Mouse (Mus musculus) testis, adult 2 months (tissue): ENCODE data around the gene Nab1. TPM values are rescaled to one million over a fixed set of nuclear protein-coding genes. Genes with fewer than 3 reads are reported as not detected.

ENCODE experiments used
- H3K27ac ChIP-seq: fragments of 200-500 bp; 2 replicates; pipeline ENCODE4 v1.5.1; 2012; ENCODE audit warnings: low read depth, low read length; ENCODE audit not compliant: control insufficient read depth, insufficient read depth
- H3K27me3 ChIP-seq: fragments of 200-500 bp; 2 replicates; pipeline ENCODE4 v1.6.1; 2012; ENCODE audit warnings: mild to moderate bottlenecking, low read length, moderate library complexity; ENCODE audit not compliant: control insufficient read depth, insufficient read depth
- H3K36me3 ChIP-seq: fragments of 200-500 bp; 2 replicates; pipeline ENCODE4 v1.6.1; 2012; ENCODE audit warnings: mild to moderate bottlenecking, low read length; ENCODE audit not compliant: control insufficient read depth, insufficient read depth
- H3K4me1 ChIP-seq: fragments of 200-500 bp; 2 replicates; pipeline ENCODE4 v1.6.1; 2012; ENCODE audit warnings: low read length; ENCODE audit not compliant: control insufficient read depth, insufficient read depth
- H3K4me3 ChIP-seq: fragments of 200-500 bp; 2 replicates; pipeline ENCODE4 v1.5.1; 2012; ENCODE audit warnings: low read depth, mild to moderate bottlenecking, low read length, moderate library complexity, mixed read lengths; ENCODE audit not compliant: control insufficient read depth
- CTCF ChIP-seq: fragments of 200-500 bp; IDR thresholded peaks from 2 replicates; pipeline ENCODE4 v1.5.1; 2012; ENCODE audit warnings: low read depth, mild to moderate bottlenecking, inconsistent platforms, low read length, moderate library complexity; ENCODE audit not compliant: control insufficient read depth, insufficient read depth, insufficient replicate concordance
- POLR2A ChIP-seq: fragments of 200-500 bp; IDR thresholded peaks from 2 replicates; pipeline ENCODE4 v1.6.1; 2012; ENCODE audit warnings: low read depth, mild to moderate bottlenecking, inconsistent platforms, low read length, moderate library complexity; ENCODE audit not compliant: control insufficient read depth
- polyA plus RNA-seq: library from polyadenylated mRNA; depleted of rRNA; stranded (reverse); fragments of >200 nt; gene quantifications from 2 replicates; pipeline ENCODE4 v1.2.3, GENCODE M21; 2012

Gene Nab1
- polyA plus RNA-seq, 1 experiment = 3.0 TPM

DNA sequence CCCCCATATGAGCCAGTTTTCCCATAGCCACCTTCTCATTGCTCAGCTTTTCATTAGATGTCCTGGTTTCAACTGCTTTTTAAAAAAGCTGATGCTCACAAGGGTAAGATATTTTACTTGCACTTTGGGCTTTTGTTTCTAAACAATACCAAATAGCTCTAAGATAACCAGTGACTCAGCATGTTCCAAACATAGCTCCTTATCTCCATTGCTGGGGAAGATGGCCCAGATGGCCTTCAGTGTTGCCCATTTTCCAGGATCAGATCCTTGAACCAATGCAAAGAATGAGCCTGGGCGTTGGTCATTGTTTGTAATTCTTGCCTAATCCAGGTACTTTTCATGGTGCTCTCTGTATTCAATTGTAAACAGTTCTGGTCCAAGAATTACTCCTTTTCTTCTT is 49.1 kb downstream of the Nab1 start:
- no peaks in the 10 kb centered on the region for H3K4me1 ChIP-seq
- TF ChIP-seq POLR2A (no peak), CTCF (no peak)
- H3K27ac ChIP-seq = no peak overlapping the region
- no peak overlapping the region for H3K4me3 ChIP-seq
- H3K36me3 ChIP-seq = no peaks in the 10 kb centered on the region
- no peaks in the 10 kb centered on the region for H3K27me3 ChIP-seq

DNA sequence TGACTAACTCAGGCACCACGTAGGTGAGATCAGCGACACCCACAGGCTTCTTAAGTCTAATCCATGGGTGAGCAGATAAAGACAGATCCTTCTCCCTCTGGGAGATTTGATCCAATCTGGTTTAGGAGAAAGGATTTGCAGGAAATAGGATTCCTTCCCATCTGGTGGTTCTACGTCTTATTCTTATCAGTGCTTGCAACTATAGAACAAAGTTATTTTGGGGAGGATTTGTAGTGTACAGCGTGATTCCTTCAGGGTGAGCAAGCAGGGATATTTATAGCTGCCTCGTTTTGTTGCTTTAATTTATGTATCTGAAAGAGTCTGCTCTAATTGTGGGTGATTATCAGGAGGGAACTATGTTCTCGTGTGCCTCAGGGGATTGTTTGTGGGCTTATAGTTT is 64.6 kb downstream of the Nab1 start:
- no peak overlapping the region for H3K4me3 ChIP-seq
- H3K27me3 ChIP-seq = no peaks in the 10 kb centered on the region
- TF ChIP-seq CTCF (no peak), POLR2A (no peak)

DNA sequence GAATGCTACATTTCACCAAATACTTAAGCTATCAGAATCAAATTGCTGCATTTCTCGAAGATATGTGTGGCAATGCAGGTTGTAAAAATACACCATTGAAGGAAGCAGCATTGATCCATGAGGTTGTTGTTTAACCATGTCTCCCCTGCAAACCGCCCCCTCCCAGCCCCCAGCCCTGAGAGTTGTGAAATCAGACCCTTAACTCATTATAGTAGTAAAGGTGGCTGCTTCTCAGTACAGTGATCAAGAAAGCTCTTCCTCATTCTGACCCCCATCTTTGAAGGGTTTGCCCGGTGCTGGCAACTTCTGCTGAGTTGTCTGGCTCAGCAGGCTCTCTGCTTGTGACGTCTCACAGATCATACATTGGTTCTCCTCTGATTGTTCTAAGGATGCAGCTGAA is 66.4 kb downstream of the Nab1 start:
- no peak for TF ChIP-seq POLR2A
- TF ChIP-seq CTCF = no peak
- Histone ChIP-seq H3K4me1 (peaks cover 4% of the 10 kb centered on the region), H3K27ac (no peak overlapping the region), H3K27me3 (no peaks in the 10 kb centered on the region), H3K4me3 (no peak overlapping the region), H3K36me3 (no peaks in the 10 kb centered on the region)

More for the DNA sequence above, 64.6 kb downstream of the Nab1 start:
- Histone ChIP-seq H3K27ac (no peak overlapping the region), H3K4me1 (peaks cover 4% of the 10 kb centered on the region), H3K36me3 (no peaks in the 10 kb centered on the region)

DNA sequence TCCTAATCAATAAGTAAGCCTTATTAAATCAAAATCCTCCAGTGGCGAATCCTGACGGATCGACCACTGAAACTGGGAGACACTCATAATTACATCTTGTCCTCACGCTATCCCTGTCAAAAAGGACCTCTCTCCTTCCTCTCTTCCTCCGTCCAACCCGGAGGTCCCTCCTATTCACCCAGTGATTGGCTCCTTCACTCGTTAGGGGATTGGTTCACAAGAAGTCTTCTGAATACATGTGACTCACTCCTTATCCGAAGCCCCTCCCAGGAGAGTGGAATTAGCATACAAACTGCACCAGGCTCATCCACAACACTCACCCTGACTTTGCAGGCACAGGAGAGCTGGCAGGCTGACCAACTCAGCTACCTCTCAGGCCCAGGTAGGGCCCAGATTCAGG is 68.7 kb downstream of the Nab1 start:
- Histone ChIP-seq H3K27me3 (no peaks in the 10 kb centered on the region), H3K4me3 (no peak overlapping the region), H3K4me1 (peaks cover 4% of the 10 kb centered on the region), H3K27ac (no peak overlapping the region), H3K36me3 (no peaks in the 10 kb centered on the region)
- no peak for TF ChIP-seq CTCF
- TF ChIP-seq POLR2A = no peak

DNA sequence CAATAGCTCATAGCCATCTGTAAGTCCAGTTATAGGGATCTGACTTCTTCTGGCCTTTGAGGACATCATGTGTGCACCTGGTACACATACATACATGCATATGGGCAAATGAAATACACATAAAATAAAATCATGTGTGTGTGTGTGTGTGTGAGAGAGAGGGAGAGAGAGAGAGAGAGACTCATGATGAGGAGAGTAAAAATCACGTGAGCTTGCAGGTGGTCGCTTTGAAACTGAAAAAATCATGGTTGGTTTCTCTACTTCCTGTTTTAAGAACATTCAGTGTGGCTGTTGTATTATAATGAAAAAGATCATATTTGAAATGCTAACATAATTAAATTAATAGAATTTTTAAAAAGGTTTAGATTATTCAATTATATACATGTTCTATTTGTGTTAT is 69.9 kb downstream of the Nab1 start:
- Histone ChIP-seq H3K36me3 (no peaks in the 10 kb centered on the region), H3K27me3 (no peaks in the 10 kb centered on the region), H3K27ac (no peak overlapping the region), H3K4me1 (peaks cover 4% of the 10 kb centered on the region), H3K4me3 (no peak overlapping the region)
- TF ChIP-seq POLR2A = no peak
- TF ChIP-seq CTCF = no peak

- Histone ChIP-seq H3K27me3 (no peaks in the 10 kb centered on the region), H3K36me3 (no peaks in the 10 kb centered on the region), H3K4me1 (peaks cover 4% of the 10 kb centered on the region), H3K4me3 (no peak overlapping the region), H3K27ac (no peak overlapping the region)
- no peak for TF ChIP-seq POLR2A
Measured at GRCm38 (mm10) chr1:52430116-52430515, 70.4 kb downstream of the Nab1 start.

GRCm38 (mm10) chr1:52427841-52428464 is 72.5 kb downstream of the Nab1 start:
- H3K27ac ChIP-seq = no peak overlapping the region
- H3K36me3 ChIP-seq = no peaks in the 10 kb centered on the region
- H3K4me3 ChIP-seq = no peak overlapping the region
- peaks cover 4% of the 10 kb centered on the region for H3K4me1 ChIP-seq
- no peak for TF ChIP-seq POLR2A
- TF ChIP-seq CTCF = no peak
- H3K27me3 ChIP-seq = no peaks in the 10 kb centered on the region

DNA sequence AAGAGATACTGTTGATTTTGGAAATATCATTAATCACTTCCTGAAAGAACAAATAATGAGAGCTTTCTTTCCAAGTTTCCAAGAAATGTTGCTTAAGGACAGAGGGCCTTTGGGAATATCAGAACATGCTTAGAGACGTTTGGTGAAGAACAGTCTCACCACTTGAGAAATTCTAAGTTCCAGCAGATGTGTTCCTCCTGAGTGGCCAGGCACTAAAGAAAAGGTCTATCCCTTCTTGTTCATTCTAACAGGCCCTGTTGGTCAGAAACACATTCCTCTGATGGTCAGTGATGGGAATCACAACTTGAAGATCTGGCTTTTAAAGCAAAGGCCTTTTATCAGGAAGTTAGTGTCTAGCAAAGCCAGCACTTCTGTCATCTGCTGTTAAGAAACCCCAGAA is 76.6 kb downstream of the Nab1 start:
- Histone ChIP-seq H3K36me3 (no peaks in the 10 kb centered on the region), H3K4me1 (no peaks in the 10 kb centered on the region; the same call in 1 of the 2 replicates), H3K4me3 (no peak overlapping the region), H3K27ac (no peak overlapping the region), H3K27me3 (no peaks in the 10 kb centered on the region)
- TF ChIP-seq CTCF (no peak), POLR2A (no peak)
